Mouse (Mus musculus): ENCODE results near the gene Mindy3. TPM values are rescaled to one million over a fixed set of nuclear protein-coding genes. Genes with fewer than 3 reads are reported as not detected.

The Mindy3 gene
- 54.9 TPM for polyA plus RNA-seq (2017; shearing (Covaris generic))

GRCm38 (mm10) chr2:12419262-12419655 is at the start of gene Mindy3:
Gene Mindy3, minus strand, starts transcription at chr2:12419470.

GRCm38 (mm10) chr2:12301431-12302170 is 117.7 kb downstream of the Mindy3 start, which contains the start of gene Itga8:
Gene Itga8, minus strand, starts transcription at chr2:12301922.

Other genes with a start within 250 kb of the Mindy3 start
- gene Itga8, start 117.5 kb downstream of the Mindy3 start, polyA plus RNA-seq (2017; shearing (Covaris generic)): not detected

All from effector memory CD4-positive, alpha-beta T cell, adult 7 months (primary cell).